Mouse (Mus musculus) right cerebral cortex, adult 2 months (tissue): ENCODE measurements around the gene Lgr4.
"Not testable (repeated sequence)": the region's sequence is repeated elsewhere in the genome, so short reads cannot be mapped to it uniquely, and the experiment has no call there.

Experiments
- DNase-seq, 2 experiments: peaks; one replicate each; pipeline ENCODE4 v3.0.0; 2021 to 2022; ENCODE audit warnings: low spot score in 2 of 2

Gene Lgr4

DNA sequence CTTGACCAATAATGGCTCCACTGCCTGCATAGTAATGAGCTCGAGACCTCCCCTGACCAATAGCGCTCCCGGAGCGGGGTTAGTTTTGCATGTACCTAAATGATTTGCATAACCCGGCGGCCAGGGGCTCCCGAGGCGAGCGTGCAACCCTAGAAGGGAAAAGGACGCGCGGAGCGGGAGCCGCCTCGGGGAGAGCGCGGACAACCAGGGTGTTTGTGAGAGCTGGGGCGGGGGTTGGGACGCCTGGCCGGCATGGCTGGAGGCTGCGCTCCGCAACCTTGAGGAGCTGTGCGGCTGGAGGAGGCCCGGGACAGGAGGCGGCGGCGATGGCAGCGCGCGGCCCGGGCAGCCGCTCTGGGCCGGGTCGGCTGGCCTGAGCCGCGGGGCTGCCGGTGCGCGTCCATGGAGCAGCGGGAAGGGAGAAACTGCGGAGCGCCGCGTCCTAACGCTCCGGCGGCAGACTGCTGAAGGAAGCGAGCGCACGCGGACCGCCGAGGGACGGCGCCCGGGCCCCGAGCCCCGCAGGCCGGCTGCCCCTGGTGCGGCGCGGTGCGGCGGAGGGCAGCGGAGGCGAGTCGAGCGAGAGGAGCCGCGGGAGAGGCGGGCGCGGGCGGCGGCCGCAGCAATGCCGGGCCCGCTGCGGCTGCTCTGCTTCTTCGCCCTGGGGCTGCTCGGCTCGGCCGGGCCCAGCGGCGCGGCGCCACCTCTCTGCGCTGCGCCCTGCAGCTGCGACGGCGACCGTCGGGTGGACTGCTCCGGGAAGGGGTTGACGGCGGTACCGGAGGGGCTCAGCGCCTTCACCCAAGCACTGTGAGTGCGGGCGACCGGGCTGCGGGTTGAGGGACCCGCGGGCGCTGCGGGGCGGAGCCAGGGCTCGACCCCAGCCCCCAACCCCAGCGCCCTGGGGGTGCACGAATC, at the start of gene Lgr4:
Lgr4 (plus strand) TSS at position 152 of the 918 bp plus-strand sequence.
- peak; percentile 94 to 95 for DNase-seq

GRCm38 (mm10) chr2:109879429-109879828, 38.0 kb upstream of the Lgr4 start:
- not testable (repeated sequence) for DNase-seq

GRCm38 (mm10) chr2:109881111-109881510, 36.3 kb upstream of the Lgr4 start:
- no peak for DNase-seq

- no peak for DNase-seq
Measured at GRCm38 (mm10) chr2:109881625-109882024, 35.8 kb upstream of the Lgr4 start.

DNA sequence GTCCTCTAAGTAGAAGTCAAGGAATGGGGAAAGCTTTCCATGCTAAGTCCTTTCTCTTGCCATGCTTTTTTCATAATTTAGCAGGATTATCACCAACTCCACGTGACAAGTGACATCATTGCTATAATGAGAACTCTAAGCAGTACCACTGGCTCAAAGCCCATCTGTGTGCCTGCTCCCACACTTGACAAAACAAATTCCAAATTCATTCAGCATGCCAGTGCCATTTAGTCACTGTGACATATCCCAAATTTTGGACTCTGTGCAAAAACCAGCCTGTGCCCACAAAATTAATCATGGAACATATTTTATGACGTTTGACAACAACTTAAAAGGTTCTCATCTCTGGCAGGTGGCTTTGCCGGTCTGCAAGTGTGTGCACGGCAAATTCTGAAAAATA, 33.3 kb upstream of the Lgr4 start:
- peak in 1 of 2 experiments; percentile 32 for DNase-seq

GRCm38 (mm10) chr2:109884507-109884906, 32.9 kb upstream of the Lgr4 start:
- no peak for DNase-seq

- DNase-seq, result no peak
Measured at GRCm38 (mm10) chr2:109890068-109890467, 27.4 kb upstream of the Lgr4 start.

GRCm38 (mm10) chr2:109890597-109890996, 26.9 kb upstream of the Lgr4 start, which contains the start of gene Lin7c:
Gene Lin7c, plus strand, starts transcription at chr2:109890853.
- DNase-seq, result peak; percentile 93

GRCm38 (mm10) chr2:109891031-109891430, 26.4 kb upstream of the Lgr4 start:
- DNase-seq, result peak; percentile 37 to 64

GRCm38 (mm10) chr2:109891471-109891870, 26.0 kb upstream of the Lgr4 start:
- no peak for DNase-seq

DNA sequence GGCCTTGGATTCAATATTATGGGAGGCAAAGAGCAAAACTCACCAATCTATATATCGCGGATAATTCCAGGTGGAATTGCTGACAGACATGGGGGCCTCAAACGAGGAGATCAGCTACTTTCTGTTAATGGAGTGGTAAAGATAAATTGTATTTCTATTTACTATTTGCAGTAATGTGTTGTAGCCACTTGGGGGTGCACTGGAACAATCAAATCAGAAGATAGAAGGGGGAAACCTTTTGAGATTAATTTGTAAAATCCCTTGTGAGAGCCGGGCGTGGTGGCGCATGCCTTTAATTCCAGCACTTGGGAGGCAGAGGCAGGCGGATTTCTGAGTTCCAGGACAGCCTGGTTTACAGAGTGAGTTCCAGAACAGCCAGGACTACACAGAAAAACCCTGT, 21.1 kb upstream of the Lgr4 start:
- DNase-seq, result no peak

DNA sequence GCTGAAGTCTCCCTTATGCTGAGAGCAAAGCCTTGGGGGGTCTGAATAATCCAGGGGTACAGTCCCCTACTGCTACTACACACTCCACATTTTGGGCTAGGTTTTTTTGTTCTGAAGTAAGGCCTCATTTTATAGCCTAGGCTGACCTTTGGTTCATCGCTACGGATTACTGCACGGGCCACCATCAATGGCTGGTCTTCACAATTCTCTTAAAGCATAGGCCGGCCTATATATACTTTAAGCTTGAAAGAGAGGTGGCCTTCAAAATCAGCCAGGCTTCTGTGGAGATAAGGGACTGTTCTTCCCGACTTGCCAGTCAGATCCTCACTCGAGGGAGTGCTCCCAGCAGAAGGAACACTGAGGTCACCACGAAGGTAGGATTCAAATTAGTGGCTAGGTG, 14.6 kb upstream of the Lgr4 start:
- no peak for DNase-seq

- peak; percentile 91 to 95 for DNase-seq
Measured at GRCm38 (mm10) chr2:109904171-109904821, 13.2 kb upstream of the Lgr4 start.

DNA sequence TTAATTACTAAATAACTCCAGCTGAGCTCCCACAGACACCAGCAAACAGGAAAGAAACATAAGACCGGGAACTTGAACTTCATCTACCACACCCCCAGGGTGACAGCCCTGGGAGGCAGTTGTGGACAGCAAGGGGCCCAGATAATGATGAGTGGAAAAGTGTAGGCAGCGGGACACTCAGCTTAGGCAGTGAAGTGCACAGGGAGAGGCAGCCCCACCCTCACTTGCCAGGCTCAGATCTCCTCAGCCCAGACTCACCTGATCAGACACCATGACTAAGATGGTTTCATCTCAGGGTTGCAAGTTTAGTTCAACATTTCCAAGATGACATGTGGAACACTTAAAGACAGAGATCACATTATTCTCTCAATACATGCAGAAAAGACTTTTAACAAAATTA, 8.3 kb upstream of the Lgr4 start:
- DNase-seq, result no peak

- no peak for DNase-seq
Measured at GRCm38 (mm10) chr2:109912216-109912615, 5.2 kb upstream of the Lgr4 start.

- DNase-seq, result no peak
Measured at GRCm38 (mm10) chr2:109912766-109913165, 4.7 kb upstream of the Lgr4 start.

DNA sequence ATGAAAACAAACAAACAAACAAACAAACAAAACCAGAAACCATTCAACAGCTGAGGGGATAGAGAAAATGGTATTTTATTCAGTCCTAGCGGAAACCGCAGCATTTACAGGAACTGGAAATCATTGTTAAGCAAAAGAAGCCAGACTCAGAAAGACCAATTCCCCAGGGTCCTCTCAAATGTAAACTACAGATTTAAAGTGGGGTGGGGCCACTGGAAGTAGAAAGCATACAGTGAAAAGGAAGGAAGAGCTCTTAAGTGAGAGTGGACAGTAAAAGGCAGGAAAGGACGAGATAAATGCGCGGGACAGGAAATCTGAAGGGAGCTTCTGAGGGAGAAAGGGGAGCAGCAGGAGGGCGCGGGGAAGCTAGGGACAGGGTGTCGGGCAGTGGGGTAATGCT, 4.2 kb upstream of the Lgr4 start:
- DNase-seq, result no peak

- no peak for DNase-seq
Measured at GRCm38 (mm10) chr2:109914601-109915000, 2.8 kb upstream of the Lgr4 start.

GRCm38 (mm10) chr2:109916782-109917495, 508 bp upstream of the Lgr4 start:
- no peak for DNase-seq

- no peak for DNase-seq
Measured at GRCm38 (mm10) chr2:109918592-109919262, 1.3 kb downstream of the Lgr4 start.

GRCm38 (mm10) chr2:109920471-109920870, 3.0 kb downstream of the Lgr4 start:
- DNase-seq, result no peak
